Mouse (Mus musculus) cerebellum, adult 9-10 months (tissue): ENCODE data around the gene Rnf38.

Experiments used
- DNase-seq: peaks from one replicate; pipeline ENCODE4 v3.0.0; 2022

The Rnf38 gene

DNA sequence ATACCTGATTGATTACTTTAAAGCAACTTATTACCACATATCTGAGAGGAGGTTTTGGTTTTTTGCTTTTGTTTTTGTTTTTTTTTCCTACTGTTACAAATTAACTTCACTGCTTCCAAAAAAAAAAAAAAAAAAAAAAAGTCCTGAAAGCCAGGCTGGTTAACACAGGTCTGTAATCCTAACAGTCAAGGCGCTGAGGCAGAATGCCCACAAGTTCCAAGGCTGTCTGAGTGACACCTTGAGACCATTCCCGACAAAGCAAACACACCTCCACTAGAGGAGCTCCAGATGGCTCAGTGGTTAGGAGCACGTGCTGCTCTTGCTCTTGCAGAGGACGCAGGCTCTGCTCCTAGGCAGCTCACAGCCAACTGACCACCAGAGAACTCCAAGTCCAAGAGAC lies 10.1 kb downstream of the Rnf38 start:
- DNase-seq, result no peak

GRCm38 (mm10) chr4:44216797-44217442 lies 16.7 kb downstream of the Rnf38 start:
- DNase-seq, result no peak

- DNase-seq, result no peak
These were observed 33.6 kb downstream of the Rnf38 start for GRCm38 (mm10) chr4:44199968-44200367.

DNA sequence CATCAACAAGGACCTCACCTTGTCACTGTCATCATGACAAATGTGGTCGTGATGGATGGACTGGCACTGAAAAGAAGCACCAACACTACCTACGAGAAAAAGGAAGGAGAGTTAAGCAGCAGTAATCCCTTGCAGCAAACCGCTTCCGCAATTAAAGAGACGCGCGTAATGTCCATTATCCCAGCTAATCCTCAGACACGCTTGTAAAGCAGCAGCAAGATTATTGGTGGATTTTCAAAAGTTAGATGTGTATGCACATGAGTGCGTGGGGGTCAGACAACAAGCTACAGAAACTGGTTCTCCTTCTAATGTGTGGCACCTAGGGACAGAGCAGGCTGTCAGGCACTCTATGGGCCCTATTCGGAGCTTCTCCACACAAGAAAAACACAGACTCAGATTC lies 46.2 kb downstream of the Rnf38 start:
- DNase-seq, result no peak

DNA sequence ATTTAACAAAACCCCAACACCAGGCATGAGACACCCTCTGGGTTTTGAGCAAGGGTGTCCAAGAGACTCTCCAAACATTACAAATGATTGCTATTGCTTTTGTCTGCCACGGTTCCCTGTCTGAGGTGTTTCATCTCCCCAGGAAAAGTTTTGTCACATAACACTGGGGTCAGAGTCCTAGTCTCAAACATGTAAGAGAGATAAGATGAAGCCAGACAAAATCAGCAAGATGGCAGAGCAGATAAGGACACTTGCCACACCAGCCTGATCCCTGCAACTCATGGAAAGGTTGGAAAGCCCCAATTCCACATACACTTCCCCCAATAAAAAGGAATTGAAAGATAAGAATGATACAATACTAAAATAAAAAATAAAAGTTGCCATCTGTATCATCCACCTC lies 49.7 kb downstream of the Rnf38 start:
- no peak for DNase-seq

GRCm38 (mm10) chr4:44179748-44180147 lies 53.8 kb downstream of the Rnf38 start:
- no peak for DNase-seq

DNA sequence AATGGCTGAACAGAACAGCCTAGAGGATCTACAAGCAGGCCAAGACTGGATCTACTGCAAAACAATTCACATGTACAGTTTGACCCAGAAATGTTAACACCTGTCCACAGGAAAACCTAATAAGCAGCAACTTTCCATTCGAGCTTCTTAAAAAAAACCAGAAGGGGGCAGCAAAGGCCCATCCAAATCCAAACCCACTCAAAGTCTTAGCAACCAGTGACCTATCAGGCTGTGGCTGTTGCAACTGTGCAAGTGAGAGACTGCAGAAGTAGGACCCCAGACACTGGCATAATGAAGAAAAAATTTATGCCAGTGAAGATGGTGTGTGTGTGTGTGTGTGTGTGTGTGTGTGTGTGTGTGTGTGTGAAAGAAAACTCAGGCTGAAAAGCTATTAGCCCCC lies 60.4 kb downstream of the Rnf38 start:
- peak; percentile 74 for DNase-seq

DNA sequence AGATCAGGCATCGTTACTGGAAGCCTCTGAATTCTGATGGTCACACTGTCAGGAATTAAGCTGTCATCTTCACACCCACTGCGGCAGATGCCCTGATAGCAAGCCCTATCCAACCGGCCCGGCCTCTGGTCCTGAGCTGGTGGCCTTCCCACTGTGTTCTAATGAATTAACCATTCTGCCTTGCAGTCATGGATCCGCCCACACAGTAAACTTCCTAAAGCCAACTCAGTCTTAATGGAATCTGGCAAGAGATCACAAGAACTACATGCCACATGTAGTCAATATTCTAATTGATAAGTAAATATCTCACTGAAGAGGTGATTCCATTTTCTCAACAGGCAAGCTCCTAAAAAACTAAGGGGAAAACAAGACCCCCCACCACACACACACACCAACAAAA lies 60.9 kb downstream of the Rnf38 start:
- DNase-seq, result no peak

DNA sequence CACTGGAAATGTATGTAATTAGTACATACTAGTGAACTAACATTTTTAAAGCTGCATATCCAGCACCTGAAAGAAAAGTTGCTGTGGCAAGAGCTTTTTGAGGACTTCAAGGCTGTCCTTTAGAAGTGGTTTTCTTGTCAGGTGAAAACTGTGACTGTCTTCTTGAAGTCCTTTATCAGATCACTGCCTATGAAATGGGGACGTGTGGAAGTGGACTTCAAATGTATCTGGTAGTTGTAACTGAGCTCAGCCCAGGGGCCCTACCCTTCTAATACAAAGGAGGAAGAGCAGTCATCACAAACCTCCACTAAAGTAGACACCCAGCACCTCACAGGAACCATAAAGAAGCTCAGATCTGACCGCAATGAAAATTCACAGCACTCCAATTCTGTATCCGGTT lies 63.7 kb downstream of the Rnf38 start:
- DNase-seq, result no peak

- DNase-seq, result no peak
These were observed 64.8 kb downstream of the Rnf38 start for GRCm38 (mm10) chr4:44168816-44169215.

GRCm38 (mm10) chr4:44168231-44168647 lies 65.3 kb downstream of the Rnf38 start:
- peak; percentile 87 for DNase-seq

GRCm38 (mm10) chr4:44167397-44168121 lies 66.0 kb downstream of the Rnf38 start:
- peak; percentile 71 for DNase-seq

DNA sequence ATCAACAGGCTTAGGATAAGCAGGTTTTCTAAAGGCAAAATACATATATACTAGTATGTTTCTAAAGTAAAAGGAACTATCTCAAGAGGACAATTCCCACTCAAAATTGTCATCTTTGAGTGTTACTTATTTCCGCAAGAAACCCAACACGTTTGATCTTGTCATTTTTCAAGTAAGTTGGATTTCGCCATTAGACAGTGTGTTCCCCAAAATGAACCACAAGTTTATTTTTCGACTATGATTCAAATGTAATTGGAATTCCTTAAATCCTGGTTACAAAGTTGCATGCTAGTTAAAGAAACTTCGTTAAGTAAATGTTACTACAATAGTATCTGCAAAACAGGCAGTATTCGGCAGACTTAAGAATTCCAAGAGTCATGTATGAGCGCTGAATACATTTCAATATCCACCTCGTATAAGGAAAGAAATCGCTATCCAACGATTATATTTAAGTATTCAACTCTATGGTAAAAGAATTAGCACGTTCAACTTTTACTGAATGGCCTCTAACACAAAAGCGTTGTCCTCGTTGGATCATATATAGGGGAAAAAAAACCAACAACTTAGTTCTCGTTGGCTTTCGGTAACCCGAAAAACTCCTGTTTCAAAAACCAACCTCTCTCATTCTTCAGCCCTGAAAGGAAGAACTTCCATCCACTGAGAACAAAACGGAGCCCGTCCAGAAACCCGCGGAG lies 66.7 kb downstream of the Rnf38 start:
- DNase-seq, result no peak

GRCm38 (mm10) chr4:44164621-44165020 lies 69.0 kb downstream of the Rnf38 start:
- DNase-seq, result no peak

GRCm38 (mm10) chr4:44163034-44163433 lies 70.6 kb downstream of the Rnf38 start:
- DNase-seq, result no peak

DNA sequence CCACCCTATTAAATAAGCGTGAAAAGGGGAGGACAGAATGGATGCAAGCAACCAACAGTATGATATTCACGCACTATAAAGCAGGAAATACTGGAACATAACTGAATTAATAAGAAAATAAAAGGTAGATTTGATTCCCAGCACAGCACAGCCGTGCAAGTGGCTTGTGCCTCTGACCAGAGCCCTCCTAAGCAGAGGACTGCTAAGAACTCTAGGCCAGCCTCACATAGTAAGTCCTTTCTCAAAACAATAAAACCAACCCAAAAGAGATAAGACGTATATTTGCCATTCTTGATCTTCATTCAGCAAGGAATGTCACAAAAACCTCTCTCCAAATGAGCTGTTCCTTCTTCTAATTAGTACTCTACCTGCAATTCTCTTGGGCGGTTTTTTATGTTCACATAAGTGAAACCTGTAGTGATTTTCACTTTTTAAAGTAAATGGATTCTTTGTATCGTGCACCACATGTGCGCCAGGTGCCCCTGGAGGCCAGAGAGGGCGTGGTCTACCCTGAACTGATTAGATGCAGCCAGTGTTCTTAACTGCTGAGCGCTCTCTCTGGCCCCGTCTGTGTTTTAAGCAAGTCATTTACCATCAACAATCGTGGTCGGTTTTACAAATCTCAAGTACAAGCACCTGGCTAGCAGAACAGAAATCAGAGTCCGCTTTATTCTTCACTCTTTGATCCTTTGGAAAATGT lies 72.4 kb downstream of the Rnf38 start:
- no peak for DNase-seq

- DNase-seq, result no peak
These were observed 73.8 kb downstream of the Rnf38 start for GRCm38 (mm10) chr4:44159839-44160238.

- DNase-seq, result no peak
These were observed 77.1 kb downstream of the Rnf38 start for GRCm38 (mm10) chr4:44156481-44156880.

- no peak for DNase-seq
These were observed 78.7 kb downstream of the Rnf38 start for GRCm38 (mm10) chr4:44154884-44155283.

DNA sequence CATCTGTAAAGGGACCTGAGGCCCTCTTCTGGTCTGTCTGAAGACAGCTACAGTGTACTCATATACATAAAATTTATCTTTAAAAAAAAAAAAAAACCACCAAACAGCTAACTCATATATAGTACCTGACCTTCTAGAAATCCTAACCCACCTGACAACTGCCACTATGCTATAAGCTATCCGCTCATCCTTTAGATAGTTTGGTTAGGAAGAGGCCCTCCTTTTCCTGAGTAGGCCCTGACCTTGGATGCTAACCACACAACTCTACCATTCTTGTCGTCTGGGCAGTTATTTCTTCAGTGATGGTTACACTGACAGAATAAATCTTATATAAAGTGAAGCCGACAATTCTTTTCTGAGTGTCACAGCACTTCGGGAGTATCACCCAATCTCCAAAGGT lies 80.7 kb downstream of the Rnf38 start:
- no peak for DNase-seq

- DNase-seq, result no peak
These were observed 106.8 kb downstream of the Rnf38 start for GRCm38 (mm10) chr4:44126805-44127204.

DNA sequence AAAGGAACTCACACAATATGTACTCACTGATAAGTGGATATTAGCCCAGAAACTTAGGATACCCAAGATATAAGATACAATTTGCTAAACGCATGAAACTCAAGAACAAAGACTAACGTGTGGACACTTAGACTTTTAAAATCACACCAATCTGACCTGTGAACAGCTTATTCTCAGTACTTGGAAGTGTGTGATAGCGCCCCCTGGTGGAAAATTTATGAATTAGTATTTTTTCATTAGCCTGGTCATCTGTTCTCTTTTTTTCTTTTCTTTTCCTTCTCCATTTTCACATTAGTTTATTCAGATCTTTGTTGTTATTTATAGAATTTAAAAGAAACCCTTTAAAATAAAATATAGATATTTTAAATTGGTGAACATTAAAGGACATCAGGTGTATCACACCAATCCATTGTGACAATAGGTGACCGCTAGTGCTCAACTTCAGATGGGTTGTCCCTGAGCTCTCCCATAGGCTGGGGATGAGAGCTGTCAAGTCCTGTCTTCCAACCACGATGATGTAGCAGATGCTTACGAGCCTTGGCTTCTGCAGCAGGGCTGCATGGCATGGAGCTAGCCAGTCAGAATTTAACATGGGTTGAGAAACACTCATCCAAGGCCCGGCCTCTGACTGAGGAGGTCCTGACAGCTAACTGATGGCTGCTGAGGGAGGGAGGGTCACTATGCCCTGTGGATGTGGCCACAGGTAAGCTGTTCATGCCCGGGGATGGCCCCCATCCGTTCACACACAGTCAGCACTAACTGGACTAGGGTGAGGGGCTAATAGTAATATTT lies 114.0 kb downstream of the Rnf38 start:
- DNase-seq, result peak; percentile 71

- DNase-seq, result no peak
These were observed 118.5 kb downstream of the Rnf38 start for GRCm38 (mm10) chr4:44115046-44115445.
